Mouse (Mus musculus) layer of hippocampus, postnatal 10 days (tissue): ENCODE results near the gene Tfap2e. TPM values are rescaled to one million over a fixed set of nuclear protein-coding genes. Genes with fewer than 3 reads are reported as not detected.

ENCODE experiments used
- DNase-seq, 2 experiments: peaks; one replicate each; pipeline ENCODE4 v3.0.0; 2021; ENCODE audit warnings: low spot score in 2 of 2
- long read RNA-seq: library from polyadenylated mRNA; stranded (forward); transcript quantifications from one replicate; pipeline ENCODE4 v2.0.0, GENCODE M21; 2023
- total RNA-seq, 2 experiments: library from RNA; stranded (reverse); gene quantifications; 2 replicates each; pipeline ENCODE4 v1.2.3; 2021

Tfap2e gene
- not detected for total RNA-seq
- long read RNA-seq = 0 reads

DNA sequence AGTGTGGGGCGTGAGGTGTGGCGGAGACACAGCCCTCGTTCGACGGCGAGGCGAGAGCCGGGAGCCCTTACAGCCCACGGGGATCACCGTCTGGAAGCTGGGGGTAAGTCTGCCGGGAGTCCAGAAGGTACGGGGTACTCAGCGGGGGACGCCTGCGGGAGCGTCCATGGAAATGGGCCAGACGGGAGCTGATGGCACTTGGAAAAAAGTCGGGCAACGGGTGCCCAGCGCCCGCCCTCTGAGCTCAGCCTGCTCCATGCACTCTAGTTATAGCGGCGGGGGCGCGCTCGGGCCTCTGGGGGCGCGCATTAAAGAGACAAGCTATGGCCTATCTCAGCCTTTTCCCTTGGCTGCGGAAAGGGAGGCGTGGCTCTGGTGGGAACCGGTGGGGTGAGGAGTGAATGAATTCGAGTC lies at the start of gene Tfap2e:
Gene Tfap2e, minus strand, starts transcription at position 240 of the 414 bp plus-strand sequence.
- peak; percentile 33 to 47 for DNase-seq

GRCm38 (mm10) chr4:126782996-126783395 lies 47.0 kb upstream of the Tfap2e start:
- DNase-seq = peak; percentile 31 to 49

- DNase-seq = no peak
Observed at GRCm38 (mm10) chr4:126782512-126782911, 46.5 kb upstream of the Tfap2e start.

DNA sequence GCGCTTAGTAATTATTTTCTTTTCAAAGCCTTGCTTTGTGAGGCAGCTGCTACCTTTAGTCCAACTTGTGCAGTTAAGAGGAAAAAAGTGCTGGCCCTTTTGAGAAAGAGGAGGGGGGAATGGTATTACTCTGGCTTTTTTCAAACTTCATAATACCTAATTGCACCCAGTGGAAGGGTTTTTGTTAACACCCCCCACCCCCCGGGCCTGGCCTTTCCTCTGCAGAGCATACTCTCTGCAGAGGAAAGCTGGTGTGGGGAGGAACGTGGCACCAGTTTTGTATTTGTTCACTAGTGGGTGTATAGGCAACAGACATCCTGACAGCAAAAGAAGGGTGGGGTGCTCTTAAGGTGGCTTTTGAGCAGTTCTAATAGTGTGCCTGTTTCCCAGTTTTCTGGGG lies 45.8 kb upstream of the Tfap2e start:
- DNase-seq = no peak

DNA sequence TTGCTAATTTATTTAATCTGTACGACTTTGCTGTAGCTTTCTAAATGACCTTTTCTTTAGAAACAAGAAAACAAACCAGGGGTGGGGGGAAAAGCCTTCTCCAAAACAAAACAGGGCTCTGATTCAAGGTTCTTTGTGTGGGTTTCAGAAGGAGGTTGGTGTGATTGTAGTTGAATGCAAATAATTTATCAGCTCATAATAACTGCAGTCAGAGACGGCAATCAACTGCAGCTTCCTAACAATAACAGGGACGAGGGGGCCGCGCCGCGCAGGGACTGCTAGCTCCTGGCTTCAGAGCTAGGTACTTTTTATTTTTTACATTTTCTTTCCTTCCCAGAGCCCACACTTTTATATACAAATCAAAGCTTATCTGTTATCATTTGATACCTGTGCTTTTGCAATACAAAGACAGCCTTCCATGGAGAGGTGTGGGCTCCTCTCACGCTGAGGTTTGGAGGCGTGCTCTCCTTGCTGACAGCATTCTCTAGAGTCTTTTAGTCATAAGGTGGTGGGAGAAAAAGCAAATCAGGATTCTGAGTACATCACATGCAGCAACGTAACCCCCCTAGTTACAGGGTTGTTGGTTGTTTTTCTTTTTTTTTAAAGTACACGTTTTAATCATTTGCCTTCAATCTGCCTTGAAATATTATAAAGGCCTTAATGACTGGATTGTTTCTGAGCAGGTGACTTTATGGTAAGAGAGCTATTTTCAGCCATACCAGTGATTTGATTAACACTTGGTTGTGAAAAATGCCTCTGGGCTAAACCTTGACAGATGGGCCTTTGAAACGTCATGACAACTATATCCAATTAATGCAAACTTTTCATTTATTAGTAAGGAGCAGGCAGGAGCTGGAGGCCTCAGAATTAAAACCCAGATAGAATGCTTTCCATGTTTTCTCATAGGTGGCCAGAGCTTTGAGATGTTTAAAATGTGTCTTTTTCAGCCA lies 44.1 kb upstream of the Tfap2e start:
- no peak for DNase-seq

DNA sequence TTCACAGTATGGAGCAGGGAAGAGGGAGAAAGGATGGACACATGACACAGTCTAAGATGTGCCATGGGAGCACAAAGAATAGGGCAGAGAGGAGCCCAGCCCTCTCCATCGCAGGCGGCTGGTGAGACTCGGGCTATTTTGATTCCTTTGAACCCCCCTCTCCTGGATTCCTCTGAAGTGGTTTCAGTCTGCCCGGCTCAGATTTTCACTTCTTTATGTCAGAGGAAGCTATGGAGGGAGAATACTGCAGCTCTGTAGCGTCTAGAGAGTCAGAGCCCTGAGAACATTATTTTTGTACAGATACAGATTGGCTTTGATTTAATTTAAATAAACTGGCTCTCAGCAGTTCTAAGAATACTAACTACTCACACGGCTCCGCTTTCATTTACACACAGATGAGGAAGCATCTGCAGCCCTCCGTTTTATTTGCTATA lies 43.1 kb upstream of the Tfap2e start:
- DNase-seq = no peak

DNA sequence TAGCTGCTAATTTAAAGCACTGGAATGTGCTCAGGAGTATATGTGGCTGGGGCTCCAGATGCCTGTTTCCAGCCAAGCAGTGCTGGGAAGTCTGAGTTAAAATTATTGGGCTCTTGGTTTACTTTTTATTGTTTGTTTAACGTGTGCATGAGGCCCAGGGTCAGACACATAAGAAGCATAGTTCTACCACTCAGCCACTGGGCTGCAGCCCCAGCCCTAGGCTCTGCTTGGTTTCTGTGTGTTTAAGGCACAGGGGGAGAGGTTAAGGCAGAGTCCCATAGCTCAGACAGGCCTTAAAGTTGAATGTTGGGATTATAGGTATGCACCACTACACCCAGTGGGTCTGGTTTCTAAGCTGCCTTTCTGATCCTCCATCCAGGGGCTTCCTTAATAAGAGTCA lies 39.1 kb upstream of the Tfap2e start:
- DNase-seq = no peak

DNA sequence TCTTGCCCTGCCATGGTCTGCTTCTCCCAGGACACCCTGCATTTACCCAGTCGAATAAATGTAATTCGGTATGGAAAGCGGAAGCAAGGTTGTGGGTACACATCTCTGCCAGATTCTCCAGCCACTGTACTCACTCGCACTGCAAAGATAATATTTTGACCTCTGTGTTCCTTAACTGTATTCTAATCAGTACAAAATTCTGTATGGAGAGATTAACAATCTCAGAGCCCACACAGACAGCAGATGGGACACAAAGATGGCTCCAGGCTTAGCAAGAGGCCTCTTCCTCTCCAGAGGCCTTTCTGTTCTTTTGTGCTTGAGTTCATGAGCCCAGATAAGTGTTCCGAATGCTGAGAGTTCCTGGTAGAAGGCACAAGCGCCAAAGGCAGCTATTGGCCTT lies 37.8 kb upstream of the Tfap2e start:
- DNase-seq = no peak

DNA sequence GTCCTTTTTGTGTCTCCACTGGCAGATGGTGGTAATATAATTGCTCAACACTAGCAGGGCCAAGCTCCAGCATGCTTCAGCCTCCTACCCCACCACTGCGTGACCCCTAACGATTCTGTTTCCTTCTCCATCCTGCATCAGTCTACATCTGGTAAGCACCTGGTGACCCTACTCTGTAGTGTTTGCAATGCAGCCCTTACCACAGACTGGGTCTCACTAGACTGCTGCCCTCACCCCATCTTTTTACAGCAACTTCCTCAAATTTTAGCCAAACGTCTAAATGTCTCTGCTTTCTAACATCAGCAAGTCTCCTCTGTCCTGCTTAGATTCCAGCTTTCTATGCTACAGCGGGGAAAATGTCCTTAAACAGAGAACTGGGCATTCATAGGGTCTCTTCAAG lies 34.8 kb upstream of the Tfap2e start:
- DNase-seq = no peak

DNA sequence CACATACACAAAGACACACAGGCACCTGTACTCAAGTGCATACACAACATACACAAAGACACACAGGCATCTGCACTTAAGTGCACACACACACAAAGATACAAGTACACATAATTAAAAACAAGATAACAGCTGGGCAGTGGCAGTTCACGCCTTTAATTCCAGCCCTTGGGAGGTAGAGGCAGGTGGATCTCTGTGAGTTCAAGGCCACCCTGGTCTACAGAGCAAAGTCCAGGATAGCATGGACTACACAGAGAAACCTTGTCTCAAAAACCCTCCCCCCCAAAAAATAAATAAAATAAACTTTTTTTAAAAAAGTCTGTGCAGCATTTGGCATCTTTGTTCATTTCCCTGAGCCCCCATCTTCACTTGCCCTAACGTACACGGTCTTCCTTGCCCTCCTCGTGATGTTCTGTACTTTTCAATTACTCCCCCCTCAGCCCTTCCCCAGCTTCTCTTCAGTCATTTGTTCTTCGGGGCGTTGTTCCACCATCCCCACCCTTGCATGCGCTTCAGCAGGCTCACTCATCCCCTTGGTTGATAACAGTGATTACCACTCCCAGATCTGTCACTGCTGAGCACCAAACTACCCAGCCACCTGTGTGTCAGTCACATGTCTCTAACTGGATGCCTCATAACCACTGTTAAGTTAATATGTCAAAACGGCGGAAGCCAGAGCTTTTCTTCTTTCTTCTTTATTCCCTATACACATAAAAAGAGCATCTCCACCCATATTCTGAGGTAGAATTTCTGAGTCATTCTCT lies 33.9 kb upstream of the Tfap2e start:
- no peak for DNase-seq

DNA sequence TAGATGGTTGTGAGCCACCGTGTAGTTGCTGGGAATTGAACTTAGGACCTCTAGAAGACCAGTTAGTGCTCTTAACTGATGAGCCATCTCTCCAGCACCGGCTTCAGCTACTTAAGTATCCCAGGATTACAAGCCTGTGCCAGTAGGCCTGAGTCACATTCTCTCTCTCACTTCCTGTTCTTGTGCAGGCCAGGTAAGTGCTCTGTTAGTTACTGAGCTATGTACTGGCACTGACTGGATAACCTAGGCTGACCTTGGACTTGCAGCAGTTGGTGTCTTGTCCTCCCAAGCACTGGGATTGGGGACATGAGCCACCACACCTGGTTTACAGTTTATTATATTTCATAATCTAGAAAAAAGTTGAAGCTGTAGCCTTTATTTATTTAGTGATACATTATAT lies 27.4 kb upstream of the Tfap2e start:
- DNase-seq = no peak

- no peak for DNase-seq
Observed at GRCm38 (mm10) chr4:126762586-126763359, 26.7 kb upstream of the Tfap2e start.

- DNase-seq = no peak
Observed at GRCm38 (mm10) chr4:126759435-126759834, 23.4 kb upstream of the Tfap2e start.

DNA sequence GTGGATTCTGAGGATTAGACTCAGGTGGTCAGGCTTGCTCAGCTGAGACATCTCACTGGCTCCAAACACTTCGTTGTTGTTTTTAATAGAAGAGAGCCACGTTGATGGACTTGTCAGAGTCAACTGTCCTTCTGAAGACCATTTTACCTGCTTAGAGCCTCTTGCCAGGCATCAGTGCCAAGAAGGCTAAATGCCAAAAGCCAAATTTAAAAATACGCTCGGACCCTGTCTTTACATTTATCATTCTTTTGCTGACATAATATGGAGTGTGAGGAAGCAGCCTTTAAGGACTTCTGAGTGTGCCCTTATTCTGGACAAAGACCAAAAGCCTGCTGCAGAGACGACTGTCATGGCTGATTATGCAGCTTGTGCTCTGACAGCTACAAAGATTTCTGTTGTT lies 22.3 kb upstream of the Tfap2e start:
- no peak for DNase-seq

GRCm38 (mm10) chr4:126756766-126757165 lies 20.7 kb upstream of the Tfap2e start:
- DNase-seq = peak; percentile 49 to 60

DNA sequence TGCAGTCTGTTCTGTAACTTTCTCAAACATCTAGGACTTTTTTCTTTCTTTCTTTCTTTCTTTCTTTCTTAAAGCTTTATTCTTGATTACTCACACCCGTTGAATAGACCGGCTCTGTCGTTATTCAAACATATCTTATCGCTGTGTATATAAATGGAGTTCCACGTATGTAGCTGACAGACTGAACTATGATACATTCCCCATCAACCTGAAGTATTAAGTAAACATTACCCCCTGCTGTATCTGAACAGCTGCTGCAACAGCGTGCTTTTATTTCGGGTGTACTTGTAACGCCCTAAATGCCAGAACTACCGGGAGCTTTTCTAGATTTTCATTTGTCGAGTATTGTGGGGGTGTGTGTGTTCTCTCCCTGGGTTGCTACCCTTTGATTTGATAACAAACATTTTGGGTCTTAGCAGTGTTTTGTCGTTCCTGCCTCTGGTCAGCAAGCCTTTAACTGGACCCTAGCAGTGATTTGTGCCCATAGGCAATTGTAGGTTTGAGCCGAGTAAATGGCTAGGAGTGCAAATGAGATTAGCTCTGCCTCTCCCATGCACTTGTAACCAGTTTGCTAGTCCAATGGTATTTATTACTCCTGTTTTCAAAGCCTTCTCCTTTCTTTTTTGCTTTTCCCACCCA lies 18.8 kb upstream of the Tfap2e start:
- no peak for DNase-seq

- DNase-seq = no peak
Observed at GRCm38 (mm10) chr4:126754231-126754611, 18.2 kb upstream of the Tfap2e start.

- DNase-seq = peak; percentile 97 to 98
Observed at GRCm38 (mm10) chr4:126753268-126754230, 17.5 kb upstream of the Tfap2e start, which contains the start of the genes Ncdn and AU040320. Gene Ncdn, minus strand, starts transcription at chr4:126753438. Gene AU040320, plus strand, starts transcription at chr4:126753544.

DNA sequence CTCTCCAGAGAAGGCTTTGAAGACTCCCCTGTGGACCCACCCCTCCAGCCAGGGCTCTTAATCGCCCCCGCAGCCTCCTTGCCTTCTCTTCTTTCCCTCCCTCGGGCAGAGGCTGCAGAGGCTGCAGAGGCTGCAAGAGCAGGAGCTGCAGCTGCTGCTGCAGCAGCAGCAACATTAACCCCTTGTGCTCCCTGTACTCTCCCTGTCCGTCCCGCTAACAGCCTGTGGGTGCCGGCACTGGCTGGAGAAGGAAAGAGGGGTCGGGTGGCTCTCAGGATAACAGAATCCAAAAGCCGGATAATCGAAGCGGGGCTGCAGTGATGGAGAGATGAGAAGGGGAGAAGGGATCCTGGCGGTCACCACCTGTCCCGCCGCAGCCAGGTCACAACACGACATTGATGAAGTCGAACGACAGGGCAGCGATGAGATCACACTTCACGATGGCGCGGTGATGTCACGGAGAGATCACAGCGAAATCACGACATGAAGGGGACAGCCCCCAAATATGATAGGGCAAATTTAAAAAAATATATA lies 16.6 kb upstream of the Tfap2e start:
- DNase-seq = peak; percentile 53 to 60
